In the genomic region with DNA sequence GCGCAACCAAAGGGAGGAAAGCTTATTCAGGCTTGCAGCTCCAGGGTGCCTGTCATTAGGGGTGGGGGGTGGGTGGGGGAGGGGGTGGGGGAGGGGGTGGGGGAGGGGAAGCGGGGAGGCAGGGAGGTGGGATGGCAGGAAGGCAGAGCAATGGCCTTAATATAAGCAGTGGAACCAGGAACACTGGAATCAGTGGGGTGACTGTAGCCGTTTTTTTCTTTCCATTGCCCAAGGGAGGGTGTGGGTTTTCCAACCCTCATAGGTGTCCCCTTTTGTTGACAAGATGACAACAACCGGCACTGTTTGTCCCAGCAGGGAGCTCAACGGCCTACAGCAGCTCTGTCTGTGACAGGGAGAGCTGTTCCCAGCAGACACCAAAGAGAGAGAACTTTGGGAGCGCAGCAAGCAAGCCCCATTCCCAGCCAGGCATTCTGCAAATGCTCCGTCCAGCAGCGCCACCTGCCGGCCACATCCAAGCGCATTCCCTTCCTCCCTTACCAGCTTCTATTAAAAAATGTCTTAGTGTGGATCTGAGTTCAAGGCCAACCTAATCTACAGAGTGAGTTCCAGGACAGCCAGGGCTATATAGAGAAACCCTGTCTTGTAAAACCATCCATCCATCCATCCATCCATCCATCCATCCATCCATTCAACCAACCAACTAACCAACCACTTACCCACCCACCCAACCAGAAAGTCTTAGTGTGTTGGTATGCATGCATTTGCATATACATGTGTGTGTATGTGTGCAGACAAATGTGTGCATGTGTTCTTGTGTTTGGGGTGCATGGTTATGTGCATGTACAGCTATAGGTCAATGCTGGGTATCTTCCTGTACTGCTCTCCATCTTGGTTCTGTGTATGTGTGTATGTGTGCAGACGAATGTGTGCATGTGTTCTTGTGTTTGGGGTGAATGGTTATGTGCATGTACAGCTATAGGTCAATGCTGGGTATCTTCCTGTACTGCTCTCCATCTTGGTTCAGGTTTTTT, we compare ENCODE assay signal across 8 mouse cellular contexts. TPM values are rescaled to one million over a fixed set of nuclear protein-coding genes. Genes with fewer than 3 reads are reported as not detected.
DNase-seq lines count a peak whose midpoint lies in the region; ATAC-seq lines count a peak whose summit lies in the region.

No protein-coding gene starts in this region.

- DNase-seq in R1 (ENCODE audit: low read depth, low spot score): peak; percentile 80
- peak; percentile 93 to 96 for DNase-seq in cerebellum, postnatal 25 days
- peak; percentile 83 to 86 for DNase-seq in frontal cortex, postnatal 36 days (ENCODE audit: low spot score in 2 of 2)
- DNase-seq in layer of hippocampus, postnatal 36 days: peak; percentile 82 to 87
- peak; percentile 80 to 90 for DNase-seq in lung, postnatal 4 days
- DNase-seq in right cerebral cortex, adult 18-20 months: peak; percentile 83
- DNase-seq in urinary bladder, adult 2 months (ENCODE audit: low spot score): peak; percentile 70

- no peak overlapping the region for H3K9ac ChIP-seq in hindbrain, embryonic 15.5 days

- H3K27me3 ChIP-seq in hindbrain, embryonic 15.5 days: no peaks in the 10 kb centered on the region

- H3K36me3 ChIP-seq in hindbrain, embryonic 15.5 days: no peaks in the 10 kb centered on the region

- H3K27ac ChIP-seq in hindbrain, embryonic 15.5 days (replicated peaks): no peak overlapping the region

- H3K4me2 ChIP-seq in hindbrain, embryonic 15.5 days: 0 out of 2 replicates have a peak overlapping the region, but pooled peaks have one; percentile 24

- H3K9me3 ChIP-seq in hindbrain, embryonic 15.5 days: no peaks in the 10 kb centered on the region

- 9% methylated on average over 10 of the region's 11 CpGs for WGBS in hindbrain, embryonic 15.5 days

- ATAC-seq in hindbrain, embryonic 15.5 days (ENCODE audit: low FRiP score, low read depth): peak; percentile 81

- no peak overlapping the region for H3K4me3 ChIP-seq in hindbrain, embryonic 15.5 days

- no peaks in the 10 kb centered on the region for H3K4me1 ChIP-seq in hindbrain, embryonic 15.5 days (replicated peaks)

RNA-seq across cellular contexts. Expression of a gene that starts 17.5 kb away (rescaled TPM):
- 1.4 and 1.9 TPM in 2 replicates for polyA plus RNA-seq in hindbrain, embryonic 15.5 days (2015; fragmentation: Nextera tagmentation; extraction: Ambion mirVana)
- total RNA-seq in layer of hippocampus, postnatal 36 days (2021): under 1 TPM in 1 of 2 experiments, not detected in 1; 0.57 TPM
- 0.18 and 0.25 TPM in 2 replicates for polyA plus RNA-seq in urinary bladder, adult 2 months (2012; rRNA removed)

RNA-seq across cellular contexts. Expression of a gene that starts 26.9 kb away (rescaled TPM):
- 0.08 TPM in 1 of 2 replicates, not detected in the other for polyA plus RNA-seq in hindbrain, embryonic 15.5 days (2015; fragmentation: Nextera tagmentation; extraction: Ambion mirVana)
- total RNA-seq in layer of hippocampus, postnatal 36 days (2021): not detected
- polyA plus RNA-seq in urinary bladder, adult 2 months (2012; rRNA removed): 0.55 and 0.68 TPM in 2 replicates
